Mouse (Mus musculus): ENCODE results near the gene Fam122b. TPM values are rescaled to one million over a fixed set of nuclear protein-coding genes. Genes with fewer than 3 reads are reported as not detected.
A peak's percentile ranks its signal among the peaks of the same experiment; 100 is the strongest.

Gene Fam122b
- polyA plus RNA-seq, 1 experiment from 2014 or later = 10.5 TPM

GRCm38 (mm10) chrX:53211756-53212483 lies 57.7 kb downstream of the Fam122b start:
- 45% methylated on average over 7 of the region's 7 CpGs for WGBS
- Histone ChIP-seq H3K27me3 (ENCODE audit: control insufficient read depth, insufficient read depth, low read length) (no peaks in the 10 kb centered on the region), H3K9me3 (ENCODE audit: control insufficient read depth, low read length) (no peaks in the 10 kb centered on the region), H3K36me3 (ENCODE audit: control insufficient read depth, insufficient read depth, low read length) (no peaks in the 10 kb centered on the region), H3K4me1 (ENCODE audit: control insufficient read depth, insufficient read depth, low read length) (peaks cover 13% of the 10 kb centered on the region; the same call in 1 of the 2 replicates), H3K4me3 (ENCODE audit: low read length) (no peak overlapping the region), H3K4me2 (replicated peaks; ENCODE audit: low read depth, low read length) (no peak overlapping the region), H3K9ac (ENCODE audit: low read depth, low read length) (no peak overlapping the region; the same call in 1 of the 2 replicates), H3K27ac (ENCODE audit: low read depth, low read length) (peak overlapping the region; percentile 81; the same call in 1 of the 2 replicates)
- ATAC-seq (ENCODE audit: low FRiP score, low TSS enrichment) = peak; percentile 95

GRCm38 (mm10) chrX:53209431-53209830 lies 60.2 kb downstream of the Fam122b start:
- no peaks in the 10 kb centered on the region for H3K36me3 ChIP-seq (ENCODE audit: control insufficient read depth, insufficient read depth, low read length)
- H3K9me3 ChIP-seq (ENCODE audit: control insufficient read depth, low read length) = no peaks in the 10 kb centered on the region
- no peak overlapping the region for H3K9ac ChIP-seq (ENCODE audit: low read depth, low read length)
- peaks cover 11% of the 10 kb centered on the region; the same call in 1 of the 2 replicates for H3K4me1 ChIP-seq (ENCODE audit: control insufficient read depth, insufficient read depth, low read length)
- H3K27me3 ChIP-seq (ENCODE audit: control insufficient read depth, insufficient read depth, low read length) = no peaks in the 10 kb centered on the region
- no peak overlapping the region for H3K4me3 ChIP-seq (ENCODE audit: low read length)
- no peak for ATAC-seq (ENCODE audit: low FRiP score, low TSS enrichment)
- H3K27ac ChIP-seq (ENCODE audit: low read depth, low read length) = peak overlapping the region; percentile 47; the same call in 1 of the 2 replicates
- no peak overlapping the region for H3K4me2 ChIP-seq (replicated peaks; ENCODE audit: low read depth, low read length)
- 63% methylated on average over 7 of the region's 7 CpGs for WGBS

GRCm38 (mm10) chrX:53204690-53205311 lies 64.8 kb downstream of the Fam122b start:
- Histone ChIP-seq H3K36me3 (ENCODE audit: control insufficient read depth, insufficient read depth, low read length) (no peaks in the 10 kb centered on the region), H3K4me2 (replicated peaks; ENCODE audit: low read depth, low read length) (no peak overlapping the region), H3K4me3 (ENCODE audit: low read length) (no peak overlapping the region), H3K4me1 (ENCODE audit: control insufficient read depth, insufficient read depth, low read length) (0 out of 2 replicates have a peak, but pooled peaks cover 7% of the 10 kb centered on the region), H3K9ac (ENCODE audit: low read depth, low read length) (no peak overlapping the region), H3K27ac (ENCODE audit: low read depth, low read length) (no peak overlapping the region), H3K9me3 (ENCODE audit: control insufficient read depth, low read length) (no peaks in the 10 kb centered on the region), H3K27me3 (ENCODE audit: control insufficient read depth, insufficient read depth, low read length) (no peaks in the 10 kb centered on the region)
- WGBS = 25% methylated on average over 3 of the region's 3 CpGs
- ATAC-seq (ENCODE audit: low FRiP score, low TSS enrichment) = peak; percentile 75

GRCm38 (mm10) chrX:53201616-53202015 lies 68.0 kb downstream of the Fam122b start:
- H3K36me3 ChIP-seq (ENCODE audit: control insufficient read depth, insufficient read depth, low read length) = no peaks in the 10 kb centered on the region
- no peak overlapping the region for H3K27ac ChIP-seq (ENCODE audit: low read depth, low read length)
- H3K4me2 ChIP-seq (replicated peaks; ENCODE audit: low read depth, low read length) = no peak overlapping the region
- H3K4me1 ChIP-seq (ENCODE audit: control insufficient read depth, insufficient read depth, low read length) = 0 out of 2 replicates have a peak, but pooled peaks cover 7% of the 10 kb centered on the region
- no peaks in the 10 kb centered on the region for H3K27me3 ChIP-seq (ENCODE audit: control insufficient read depth, insufficient read depth, low read length)
- ATAC-seq (ENCODE audit: low FRiP score, low TSS enrichment) = no peak
- H3K9ac ChIP-seq (ENCODE audit: low read depth, low read length) = no peak overlapping the region
- no peak overlapping the region for H3K4me3 ChIP-seq (ENCODE audit: low read length)
- H3K9me3 ChIP-seq (ENCODE audit: control insufficient read depth, low read length) = no peaks in the 10 kb centered on the region
- WGBS = 79% methylated on average over 5 of the region's 5 CpGs

GRCm38 (mm10) chrX:53197681-53198080 lies 71.9 kb downstream of the Fam122b start:
- Histone ChIP-seq H3K4me3 (ENCODE audit: low read length) (no peak overlapping the region), H3K9me3 (ENCODE audit: control insufficient read depth, low read length) (no peaks in the 10 kb centered on the region), H3K4me2 (replicated peaks; ENCODE audit: low read depth, low read length) (no peak overlapping the region), H3K27ac (ENCODE audit: low read depth, low read length) (no peak overlapping the region), H3K36me3 (ENCODE audit: control insufficient read depth, insufficient read depth, low read length) (no peaks in the 10 kb centered on the region), H3K27me3 (ENCODE audit: control insufficient read depth, insufficient read depth, low read length) (no peaks in the 10 kb centered on the region), H3K4me1 (ENCODE audit: control insufficient read depth, insufficient read depth, low read length) (0 out of 2 replicates have a peak, but pooled peaks cover 2% of the 10 kb centered on the region), H3K9ac (ENCODE audit: low read depth, low read length) (no peak overlapping the region)
- ATAC-seq (ENCODE audit: low FRiP score, low TSS enrichment) = no peak
- WGBS = 90% methylated on average over 4 of the region's 4 CpGs

- no peak overlapping the region for H3K4me3 ChIP-seq (ENCODE audit: low read length)
- ATAC-seq (ENCODE audit: low FRiP score, low TSS enrichment) = peak; percentile 73; the same call in 1 of the 2 replicates
Observed at GRCm38 (mm10) chrX:53196392-53196791, 73.2 kb downstream of the Fam122b start.

More at GRCm38 (mm10) chrX:53196392-53196791, 73.2 kb downstream of the Fam122b start:
- 28% methylated on average over 5 of the region's 5 CpGs for WGBS
- H3K36me3 ChIP-seq (ENCODE audit: control insufficient read depth, insufficient read depth, low read length) = no peaks in the 10 kb centered on the region
- no peaks in the 10 kb centered on the region for H3K27me3 ChIP-seq (ENCODE audit: control insufficient read depth, insufficient read depth, low read length)
- no peak overlapping the region for H3K27ac ChIP-seq (ENCODE audit: low read depth, low read length)
- no peak overlapping the region for H3K4me2 ChIP-seq (replicated peaks; ENCODE audit: low read depth, low read length)
- no peaks in the 10 kb centered on the region for H3K9me3 ChIP-seq (ENCODE audit: control insufficient read depth, low read length)
- no peak overlapping the region for H3K9ac ChIP-seq (ENCODE audit: low read depth, low read length)
- H3K4me1 ChIP-seq (ENCODE audit: control insufficient read depth, insufficient read depth, low read length) = 0 out of 2 replicates have a peak, but pooled peaks cover 2% of the 10 kb centered on the region

Other genes with a start within 250 kb of the Fam122b start
- 5.4 and 6.0 TPM in 2 replicates for gene Plac1, start 29.7 kb downstream of the Fam122b start, polyA plus RNA-seq (2014; fragmentation: Nextera tagmentation; extraction: Ambion mirVana)
- gene Fam122c, start 3.6 kb upstream of the Fam122b start, polyA plus RNA-seq (2014; fragmentation: Nextera tagmentation; extraction: Ambion mirVana) = not detected in 2 replicates
- 38.9 and 42.3 TPM in 2 replicates for gene Mospd1, start 100.7 kb upstream of the Fam122b start, polyA plus RNA-seq (2014; fragmentation: Nextera tagmentation; extraction: Ambion mirVana)
- not detected in 2 replicates for gene Etd, start 165.1 kb upstream of the Fam122b start, polyA plus RNA-seq (2014; fragmentation: Nextera tagmentation; extraction: Ambion mirVana)

Data from kidney, embryonic 14.5 days (tissue).